Mouse (Mus musculus) stomach, postnatal 0 days (tissue): ENCODE results near the gene Zfp334.

Experiments
- CTCF ChIP-seq: IDR thresholded peaks from 2 replicates; pipeline ENCODE4 v1.5.1; 2016; ENCODE audit warnings: antibody characterized with exemption, low read depth, mild to moderate bottlenecking, moderate library complexity
- EP300 ChIP-seq: optimal IDR thresholded peaks from 2 replicates; pipeline ENCODE3; 2016; ENCODE audit warnings: antibody characterized with exemption

DNA sequence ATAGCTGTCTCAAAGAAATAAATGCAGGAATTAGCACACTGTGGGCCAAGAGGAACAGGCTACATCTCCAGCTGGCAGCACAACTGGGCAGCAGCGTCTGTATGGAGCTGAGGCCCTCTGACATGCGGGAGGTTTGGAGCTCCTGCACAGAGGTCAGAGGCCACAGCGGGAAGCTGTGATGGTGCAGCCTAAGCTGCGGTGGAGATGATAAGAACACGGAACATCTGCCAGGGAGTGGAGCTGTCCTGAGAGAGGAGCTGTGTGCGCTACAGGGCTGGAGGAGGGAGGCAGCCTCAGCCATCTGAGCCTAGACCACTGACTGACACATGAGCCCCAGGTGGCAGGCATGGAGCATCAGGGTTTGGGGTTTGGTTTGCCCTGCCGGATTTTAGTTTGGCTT is 40.6 kb upstream of the Zfp334 start:
- TF ChIP-seq CTCF (no peak), EP300 (no peak)
